Mouse (Mus musculus): ENCODE data around the gene Ip6k3. TPM values are rescaled to one million over a fixed set of nuclear protein-coding genes. Genes with fewer than 3 reads are reported as not detected.

Gene Ip6k3
- polyA plus RNA-seq, 1 experiment, result 29.7 TPM

DNA sequence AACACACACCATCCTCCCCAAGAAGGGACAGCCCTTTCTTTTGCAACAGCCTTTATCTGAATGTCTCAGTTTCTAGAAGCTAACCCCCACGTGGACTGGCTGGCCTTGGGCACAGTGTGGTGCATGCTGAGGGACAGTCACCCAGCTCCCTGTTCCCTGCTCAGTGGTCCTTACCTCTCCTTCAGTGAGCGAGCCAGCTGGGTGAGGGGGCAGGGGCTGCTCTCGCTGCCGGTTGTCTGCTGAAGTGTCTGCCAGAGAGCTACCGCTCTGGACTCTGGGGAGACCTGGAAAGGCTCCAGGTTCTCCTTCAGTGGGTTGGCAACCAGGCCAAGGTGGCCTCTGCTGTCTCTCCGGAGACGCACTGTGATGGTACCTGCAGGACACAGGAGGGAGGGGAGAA is 16.7 kb downstream of the Ip6k3 start:
- Histone ChIP-seq H3K36me3 (ENCODE audit: control insufficient read depth, insufficient read depth) (peaks cover 6% of the 10 kb centered on the region), H3ac (ENCODE audit: control insufficient read depth, insufficient read length) (no peak overlapping the region), H3K4me2 (ENCODE audit: low read depth) (no peak overlapping the region), H3K79me2 (ENCODE audit: control insufficient read depth, insufficient read depth) (no peaks in the 10 kb centered on the region), H3K27me3 (ENCODE audit: control insufficient read depth, insufficient read depth, insufficient read length) (no peaks in the 10 kb centered on the region), H3K4me3 (no peak overlapping the region)
- TF ChIP-seq TCF12 (IDR thresholded peaks at IDR 0.05; ENCODE audit: insufficient read depth, poor library complexity, severe bottlenecking), result no peak
- TF ChIP-seq USF1 (IDR thresholded peaks at IDR 0.05; ENCODE audit: low read depth), result no peak
- no peak for TF ChIP-seq MAX (IDR thresholded peaks at IDR 0.05; ENCODE audit: low read depth)
- TF ChIP-seq TCF3 (IDR thresholded peaks at IDR 0.05; ENCODE audit: insufficient read length, low read depth), result no peak
- no peak for TF ChIP-seq SRF (IDR thresholded peaks at IDR 0.05; ENCODE audit: control insufficient read depth, insufficient read length, low read depth)
- no peak for TF ChIP-seq POLR2A (IDR thresholded peaks at IDR 0.05; ENCODE audit: insufficient read length, low read depth)

DNA sequence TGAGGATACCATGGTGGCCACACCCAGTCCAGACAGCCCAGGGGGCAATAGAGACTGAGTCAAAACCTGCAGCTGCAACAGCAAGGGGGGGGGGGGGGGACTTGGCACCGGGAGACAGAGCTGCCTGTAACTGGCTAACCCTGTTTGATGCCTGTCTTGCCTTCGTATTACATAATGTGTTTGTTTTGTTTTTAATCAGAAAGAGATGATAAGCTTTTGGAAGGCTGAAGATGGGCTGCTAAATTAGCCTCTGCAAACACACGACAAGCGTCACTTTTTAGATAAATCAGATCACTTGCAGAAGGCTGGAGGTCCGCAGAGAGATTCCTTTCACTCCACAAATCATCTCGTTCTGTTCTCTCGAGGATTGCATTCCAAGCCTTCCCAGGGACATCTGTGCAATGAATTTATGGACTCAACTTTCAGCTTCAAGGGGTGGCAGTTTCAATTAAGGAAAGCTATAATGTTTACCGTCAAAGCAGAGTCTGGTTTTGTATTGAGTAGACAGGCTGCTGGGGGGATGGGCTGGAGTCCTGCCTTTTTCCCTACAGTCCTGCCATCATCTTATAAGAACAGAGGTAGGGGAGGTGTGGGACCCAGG is 21.2 kb downstream of the Ip6k3 start:
- Histone ChIP-seq H3ac (ENCODE audit: control insufficient read depth, insufficient read length) (no peak overlapping the region), H3K4me2 (ENCODE audit: low read depth) (peak overlapping the region; percentile 55), H3K79me2 (ENCODE audit: control insufficient read depth, insufficient read depth) (no peaks in the 10 kb centered on the region), H3K4me3 (no peak overlapping the region), H3K36me3 (ENCODE audit: control insufficient read depth, insufficient read depth) (peaks cover 6% of the 10 kb centered on the region), H3K27me3 (ENCODE audit: control insufficient read depth, insufficient read depth, insufficient read length) (no peaks in the 10 kb centered on the region)
- peak; percentile 56; the same call in 1 of the 2 replicates for TF ChIP-seq CEBPB (IDR thresholded peaks at IDR 0.05; ENCODE audit: insufficient read depth, poor library complexity, severe bottlenecking)
- no peak for TF ChIP-seq MAX (IDR thresholded peaks at IDR 0.05; ENCODE audit: low read depth)
- TF ChIP-seq USF1 (IDR thresholded peaks at IDR 0.05; ENCODE audit: low read depth), result no peak
- TF ChIP-seq REST (IDR thresholded peaks at IDR 0.05; ENCODE audit: insufficient read depth, insufficient read length), result no peak

DNA sequence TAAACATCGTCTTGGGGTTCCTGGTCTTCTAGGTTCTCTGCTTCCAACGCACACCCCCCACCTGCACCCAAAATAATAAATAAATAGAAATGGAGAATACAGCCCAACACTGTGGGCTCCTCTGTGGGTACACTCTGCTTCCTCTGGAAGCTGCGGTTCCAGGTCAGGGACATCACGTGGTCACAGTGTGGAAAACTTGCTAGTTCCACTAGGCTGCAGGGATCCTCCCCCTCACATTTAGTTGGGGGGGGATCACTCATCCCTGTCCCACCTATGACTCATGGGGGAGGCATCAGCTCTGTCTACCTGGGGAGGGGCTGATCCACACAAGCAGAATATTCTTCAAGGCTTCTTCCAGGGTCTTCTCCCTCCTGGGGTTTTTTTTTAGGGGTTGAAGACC is 23.4 kb downstream of the Ip6k3 start:
- H3K27me3 ChIP-seq (ENCODE audit: control insufficient read depth, insufficient read depth, insufficient read length), result no peaks in the 10 kb centered on the region
- no peak overlapping the region for H3ac ChIP-seq (ENCODE audit: control insufficient read depth, insufficient read length)
- H3K36me3 ChIP-seq (ENCODE audit: control insufficient read depth, insufficient read depth), result no peaks in the 10 kb centered on the region
- H3K4me3 ChIP-seq, result no peak overlapping the region
- no peak for TF ChIP-seq TCF3 (IDR thresholded peaks at IDR 0.05; ENCODE audit: insufficient read length, low read depth)
- no peak for TF ChIP-seq MAX (IDR thresholded peaks at IDR 0.05; ENCODE audit: low read depth)
- TF ChIP-seq CEBPB (IDR thresholded peaks at IDR 0.05; ENCODE audit: insufficient read depth, poor library complexity, severe bottlenecking), result no peak
- no peak for TF ChIP-seq POLR2AphosphoS2 (IDR thresholded peaks at IDR 0.05; ENCODE audit: insufficient read length, low read depth)
- no peak for TF ChIP-seq E2F4 (IDR thresholded peaks at IDR 0.05; ENCODE audit: insufficient read depth)
- TF ChIP-seq REST (IDR thresholded peaks at IDR 0.05; ENCODE audit: insufficient read depth, insufficient read length), result no peak
- TF ChIP-seq SRF (IDR thresholded peaks at IDR 0.05; ENCODE audit: control insufficient read depth, insufficient read length, low read depth), result no peak
- TF ChIP-seq TCF12 (IDR thresholded peaks at IDR 0.05; ENCODE audit: insufficient read depth, poor library complexity, severe bottlenecking), result no peak
- H3K4me2 ChIP-seq (ENCODE audit: low read depth), result no peak overlapping the region
- no peaks in the 10 kb centered on the region for H3K79me2 ChIP-seq (ENCODE audit: control insufficient read depth, insufficient read depth)

DNA sequence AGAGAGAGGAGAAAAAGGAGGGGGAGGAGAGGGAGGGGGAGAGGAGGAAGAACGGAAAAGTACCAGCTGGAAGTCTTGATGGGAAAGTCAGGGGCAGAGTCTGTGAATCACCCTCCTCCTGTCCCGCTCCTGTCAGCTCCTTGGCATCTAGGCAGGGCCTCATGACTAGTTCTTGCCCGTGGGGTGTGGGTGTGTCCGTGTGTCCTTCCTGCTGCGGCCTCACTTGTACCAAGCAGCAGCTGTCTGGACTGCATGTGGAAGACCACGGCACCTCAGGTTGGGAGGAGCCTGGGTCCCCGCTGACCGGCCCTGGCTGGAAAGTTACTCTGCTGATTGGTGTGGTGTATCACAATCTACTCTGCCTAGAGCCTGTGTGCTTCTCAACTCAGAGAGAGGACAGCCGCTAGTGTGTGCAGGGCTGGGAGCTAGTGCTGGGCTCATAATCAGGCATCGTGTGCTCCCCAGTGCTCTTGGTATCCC is 25.6 kb downstream of the Ip6k3 start:
- Histone ChIP-seq H3K27me3 (ENCODE audit: control insufficient read depth, insufficient read depth, insufficient read length) (no peaks in the 10 kb centered on the region), H3K4me2 (ENCODE audit: low read depth) (peak overlapping the region; percentile 73), H3K4me3 (no peak overlapping the region), H3K79me2 (ENCODE audit: control insufficient read depth, insufficient read depth) (no peaks in the 10 kb centered on the region), H3K36me3 (ENCODE audit: control insufficient read depth, insufficient read depth) (no peaks in the 10 kb centered on the region), H3ac (ENCODE audit: control insufficient read depth, insufficient read length) (no peak overlapping the region)
- TF ChIP-seq MYOD1 (IDR thresholded peaks at IDR 0.05; ENCODE audit: control insufficient read depth in 1 of 3, insufficient read length in 2 of 3, low read depth in 2 of 3), result peak; percentile 58 to 97 (median 94)
- no peak for TF ChIP-seq MAX (IDR thresholded peaks at IDR 0.05; ENCODE audit: low read depth)
- no peak for TF ChIP-seq CEBPB (IDR thresholded peaks at IDR 0.05; ENCODE audit: insufficient read depth, poor library complexity, severe bottlenecking)
- TF ChIP-seq E2F4 (IDR thresholded peaks at IDR 0.05; ENCODE audit: insufficient read depth), result no peak
- TF ChIP-seq MYOG (IDR thresholded peaks at IDR 0.05; ENCODE audit: control insufficient read depth in 1 of 3, insufficient read depth in 1 of 3, insufficient read length in 2 of 3, low read depth in 2 of 3), result peak; percentile 79 to 96 (median 90)
- TF ChIP-seq USF1 (IDR thresholded peaks at IDR 0.05; ENCODE audit: low read depth), result peak; percentile 47
- TF ChIP-seq POLR2AphosphoS2 (IDR thresholded peaks at IDR 0.05; ENCODE audit: insufficient read length, low read depth), result peak; percentile 92
- TF ChIP-seq TCF12 (IDR thresholded peaks at IDR 0.05; ENCODE audit: insufficient read depth, poor library complexity, severe bottlenecking), result peak; percentile 72
- peak; percentile 65 for TF ChIP-seq POLR2A (IDR thresholded peaks at IDR 0.05; ENCODE audit: insufficient read length, low read depth)
- no peak for TF ChIP-seq REST (IDR thresholded peaks at IDR 0.05; ENCODE audit: insufficient read depth, insufficient read length)
- TF ChIP-seq SRF (IDR thresholded peaks at IDR 0.05; ENCODE audit: control insufficient read depth, insufficient read length, low read depth), result no peak
- TF ChIP-seq TCF3 (IDR thresholded peaks at IDR 0.05; ENCODE audit: insufficient read length, low read depth), result peak; percentile 74

DNA sequence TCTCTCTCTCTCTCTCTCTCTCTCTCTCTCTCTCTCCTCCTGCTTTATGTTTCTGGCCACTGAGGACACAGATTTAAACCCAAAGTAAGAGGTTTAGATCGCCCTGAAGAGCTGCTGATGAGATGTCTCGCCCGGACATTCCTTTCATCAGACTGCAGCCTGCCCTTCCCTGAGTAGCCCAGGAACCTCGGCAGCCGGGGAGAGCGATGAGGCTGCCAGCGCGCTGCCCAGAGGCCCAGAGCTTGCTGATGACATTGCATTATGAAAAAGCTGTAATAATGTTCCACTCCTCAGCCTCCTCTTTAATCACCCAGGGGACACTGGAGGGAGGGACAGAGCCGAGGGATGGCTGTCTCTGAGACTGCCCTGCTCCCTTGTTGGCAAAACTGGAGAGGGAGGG is 27.3 kb downstream of the Ip6k3 start:
- no peaks in the 10 kb centered on the region for H3K36me3 ChIP-seq (ENCODE audit: control insufficient read depth, insufficient read depth)
- no peak for TF ChIP-seq MYOG (IDR thresholded peaks at IDR 0.05; ENCODE audit: control insufficient read depth in 1 of 3, insufficient read depth in 1 of 3, insufficient read length in 2 of 3, low read depth in 2 of 3)
- no peak for TF ChIP-seq MYOD1 (IDR thresholded peaks at IDR 0.05; ENCODE audit: control insufficient read depth in 1 of 3, insufficient read length in 2 of 3, low read depth in 2 of 3)
- TF ChIP-seq E2F4 (IDR thresholded peaks at IDR 0.05; ENCODE audit: insufficient read depth), result no peak
- H3ac ChIP-seq (ENCODE audit: control insufficient read depth, insufficient read length), result no peak overlapping the region
- H3K27me3 ChIP-seq (ENCODE audit: control insufficient read depth, insufficient read depth, insufficient read length), result no peaks in the 10 kb centered on the region
- H3K4me2 ChIP-seq (ENCODE audit: low read depth), result no peak overlapping the region
- no peaks in the 10 kb centered on the region for H3K79me2 ChIP-seq (ENCODE audit: control insufficient read depth, insufficient read depth)
- H3K4me3 ChIP-seq, result no peak overlapping the region

All from myocyte (in vitro differentiated cells).